Mouse (Mus musculus) midbrain, postnatal 0 days (tissue): ENCODE results near the gene Nuf2. TPM values are rescaled to one million over a fixed set of nuclear protein-coding genes. Genes with fewer than 3 reads are reported as not detected.

Experiments used
- ATAC-seq: fragments of 200-750 bp; cut with Nextera tagmentation; 2 replicates; pipeline ENCODE4 v1.8.0; 2017; ENCODE audit warnings: moderate number of reproducible peaks, mild to moderate bottlenecking, moderate TSS enrichment, moderate library complexity; ENCODE audit not compliant: low FRiP score
- DNase-seq: peaks from one replicate; pipeline ENCODE4 v3.0.0-alpha.2; 2015; ENCODE audit warnings: low spot score
- H3K27ac ChIP-seq: fragments of 300-500 bp; sonication (generic); 2 replicates; pipeline ENCODE4 v1.5.1; 2014; ENCODE audit warnings: low read depth, mild to moderate bottlenecking, low read length, mixed read lengths
- H3K27me3 ChIP-seq: fragments of 300-500 bp; sonication (generic); 2 replicates; pipeline ENCODE4 v1.6.1; 2014; ENCODE audit warnings: low read length, control low read depth, mixed read lengths; ENCODE audit not compliant: insufficient read depth
- H3K36me3 ChIP-seq: fragments of 300-500 bp; sonication (generic); 2 replicates; pipeline ENCODE4 v1.6.1; 2014; ENCODE audit warnings: low read length, control low read depth, mixed read lengths; ENCODE audit not compliant: insufficient read depth
- H3K4me1 ChIP-seq: fragments of 300-500 bp; sonication (generic); 2 replicates; pipeline ENCODE4 v1.6.1; 2014; ENCODE audit warnings: mild to moderate bottlenecking, control low read depth, antibody characterized with exemption, low read length, mixed read lengths; ENCODE audit not compliant: insufficient read depth
- H3K4me2 ChIP-seq: fragments of 300-500 bp; sonication (generic); 2 replicates; pipeline ENCODE4 v1.6.1; 2014; ENCODE audit warnings: low read depth, mild to moderate bottlenecking, low read length, mixed read lengths; ENCODE audit not compliant: poor library complexity, severe bottlenecking
- H3K4me3 ChIP-seq: fragments of 300-500 bp; sonication (generic); 2 replicates; pipeline ENCODE4 v1.5.1; 2014; ENCODE audit warnings: low read depth, mild to moderate bottlenecking, low read length, moderate library complexity
- H3K9ac ChIP-seq: fragments of 300-500 bp; sonication (generic); replicated peaks from 2 replicates; pipeline ENCODE4 v1.6.1; 2014; ENCODE audit warnings: mild to moderate bottlenecking, low read length, moderate library complexity, mixed read lengths; ENCODE audit not compliant: poor library complexity, severe bottlenecking
- H3K9me3 ChIP-seq: fragments of 300-500 bp; sonication (generic); 2 replicates; pipeline ENCODE4 v1.6.1; 2016; ENCODE audit warnings: low read length, control low read depth
- CTCF ChIP-seq: IDR thresholded peaks from 2 replicates; pipeline ENCODE4 v1.5.1; 2016; ENCODE audit warnings: antibody characterized with exemption, mild to moderate bottlenecking
- WGBS: fragments of 180-500 bp; shearing (Covaris S2); extraction: QIAGEN DNeasy Blood & Tissue Kit; methylation state at CpG from one replicate; pipeline ENCODE4 v1.1.7; 2014; 5-methylcytosine and 5-hydroxymethylcytosine counted together
- polyA plus RNA-seq: library from polyadenylated mRNA; unstranded; fragments of >200 nt; fragmentation: Nextera tagmentation; extraction: Ambion mirVana; gene quantifications from 2 replicates; pipeline ENCODE4 v1.2.1, GENCODE M21; 2015
- total RNA-seq: library from RNA; depleted of rRNA; stranded (reverse); fragments of >200 nt; gene quantifications from 2 replicates; pipeline ENCODE4 v1.2.3, GENCODE M21; 2014

Nuf2 gene
- total and polyA plus RNA-seq, 2 experiments from 2014 or later: 3.7 to 4.2 TPM

GRCm38 (mm10) chr1:169485408-169485885, 45.8 kb downstream of the Nuf2 start:
- ATAC-seq: peak; percentile 80
- Histone ChIP-seq H3K4me1 (peaks cover 4% of the 10 kb centered on the region; the same call in 1 of the 2 replicates), H3K9me3 (no peaks in the 10 kb centered on the region), H3K4me3 (no peak overlapping the region), H3K36me3 (no peaks in the 10 kb centered on the region), H3K27ac (no peak overlapping the region; the same call in 1 of the 2 replicates), H3K4me2 (no peak overlapping the region), H3K9ac (no peak overlapping the region), H3K27me3 (no peaks in the 10 kb centered on the region)
- peak; percentile 86 for DNase-seq
- 42% methylated on average over 6 of the region's 6 CpGs for WGBS
- TF ChIP-seq CTCF: no peak

DNA sequence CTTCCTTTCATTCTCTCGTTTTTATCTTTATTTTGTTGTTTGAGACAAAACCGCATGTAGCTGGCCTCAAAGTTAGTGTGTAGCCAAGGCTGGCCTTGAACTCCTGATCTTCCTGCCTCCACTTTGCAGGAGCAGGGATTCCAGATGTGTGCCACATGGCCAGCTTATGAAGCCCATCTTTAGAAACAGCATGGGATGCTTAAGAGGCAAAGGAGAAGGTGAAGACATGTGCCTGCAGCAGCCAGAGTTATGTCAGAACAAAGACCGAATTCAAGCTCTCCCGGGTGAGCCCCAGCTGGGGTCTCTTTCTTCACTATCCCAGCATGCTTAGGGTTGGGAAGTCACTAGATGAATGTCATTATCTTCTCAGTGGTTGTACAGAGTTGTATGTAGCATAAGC, 46.7 kb downstream of the Nuf2 start:
- Histone ChIP-seq H3K4me3 (no peak overlapping the region), H3K4me1 (peaks cover 4% of the 10 kb centered on the region; the same call in 1 of the 2 replicates), H3K9me3 (no peaks in the 10 kb centered on the region), H3K27me3 (no peaks in the 10 kb centered on the region), H3K36me3 (no peaks in the 10 kb centered on the region), H3K4me2 (no peak overlapping the region), H3K9ac (no peak overlapping the region), H3K27ac (0 out of 2 replicates have a peak overlapping the region, but pooled peaks have one; percentile 26)
- DNase-seq (no peak), ATAC-seq (0 out of 2 replicates have a peak, but pooled peaks have one; percentile 50)
- WGBS: 68% methylated on average over 4 of the region's 4 CpGs
- no peak for TF ChIP-seq CTCF

DNA sequence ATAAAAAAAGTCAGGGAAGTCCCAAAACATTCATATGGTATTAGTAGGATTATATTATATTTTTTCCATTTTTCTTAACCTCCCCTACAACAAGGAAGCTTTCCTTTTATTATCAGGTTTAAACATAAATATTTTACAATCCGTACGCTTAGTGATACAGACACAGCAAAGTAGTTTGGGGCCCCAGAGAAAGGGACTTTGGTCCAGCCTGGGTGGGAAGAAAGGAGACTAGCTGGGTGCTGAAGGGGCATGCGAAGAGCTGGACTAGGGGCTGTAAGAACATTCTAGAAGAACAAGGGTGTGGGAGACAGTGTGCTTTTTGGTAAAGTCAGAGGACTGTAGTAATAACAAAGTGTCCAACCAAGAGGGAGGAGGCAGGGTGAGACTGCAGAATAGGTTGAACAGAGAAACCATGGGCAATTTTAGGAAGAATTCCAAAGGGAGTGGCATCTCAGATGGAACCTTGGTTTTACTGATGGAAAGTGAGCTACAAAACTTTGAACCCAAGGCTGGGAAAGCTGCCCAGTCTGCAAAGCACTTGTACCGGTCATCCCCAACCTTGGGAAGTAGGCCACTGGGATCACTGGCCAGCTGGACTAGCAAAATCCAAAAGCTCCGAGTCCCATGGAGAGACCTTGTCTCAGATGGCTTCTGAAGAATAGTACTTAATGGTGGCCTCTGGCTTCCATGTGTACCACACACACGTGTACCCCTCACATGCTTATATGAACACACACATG, 48.5 kb downstream of the Nuf2 start:
- peaks cover 4% of the 10 kb centered on the region; the same call in 1 of the 2 replicates for H3K4me1 ChIP-seq
- TF ChIP-seq CTCF: no peak
- no peaks in the 10 kb centered on the region for H3K9me3 ChIP-seq
- H3K9ac ChIP-seq: no peak overlapping the region
- no peaks in the 10 kb centered on the region for H3K27me3 ChIP-seq
- H3K27ac ChIP-seq: no peak overlapping the region
- DNase-seq (no peak), ATAC-seq (no peak)
- H3K4me2 ChIP-seq: no peak overlapping the region
- H3K36me3 ChIP-seq: no peaks in the 10 kb centered on the region
- WGBS: 93% methylated on average over 6 of the region's 6 CpGs
- H3K4me3 ChIP-seq: no peak overlapping the region

GRCm38 (mm10) chr1:169471185-169471584, 60.1 kb downstream of the Nuf2 start:
- no peaks in the 10 kb centered on the region for H3K4me1 ChIP-seq
- H3K27me3 ChIP-seq: no peaks in the 10 kb centered on the region
- no peak overlapping the region for H3K27ac ChIP-seq
- ATAC-seq: no peak
- DNase-seq: peak; percentile 77
- 39% methylated on average over 3 of the region's 3 CpGs for WGBS
- no peaks in the 10 kb centered on the region for H3K9me3 ChIP-seq
- H3K9ac ChIP-seq: no peak overlapping the region
- H3K36me3 ChIP-seq: no peaks in the 10 kb centered on the region
- no peak overlapping the region for H3K4me2 ChIP-seq
- no peak for TF ChIP-seq CTCF
- no peak overlapping the region for H3K4me3 ChIP-seq

GRCm38 (mm10) chr1:169467791-169468190, 63.5 kb downstream of the Nuf2 start:
- no peaks in the 10 kb centered on the region for H3K9me3 ChIP-seq
- H3K36me3 ChIP-seq: no peaks in the 10 kb centered on the region
- DNase-seq (peak; percentile 78), ATAC-seq (peak; percentile 85)
- no peaks in the 10 kb centered on the region for H3K4me1 ChIP-seq
- no peaks in the 10 kb centered on the region for H3K27me3 ChIP-seq
- H3K4me2 ChIP-seq: no peak overlapping the region
- no peak overlapping the region for H3K4me3 ChIP-seq
- H3K9ac ChIP-seq: no peak overlapping the region
- 45% methylated on average over 5 of the region's 5 CpGs for WGBS
- peak overlapping the region; percentile 55; the same call in 1 of the 2 replicates for H3K27ac ChIP-seq
- no peak for TF ChIP-seq CTCF
